Mouse (Mus musculus): ENCODE measurements around the gene Uts2.

- TF ChIP-seq CTCF (IDR thresholded peaks at IDR 0.05; ENCODE audit: borderline replicate concordance, extremely low read depth, insufficient read depth, insufficient read length), result peak; percentile 75
- TF ChIP-seq POLR2A (IDR thresholded peaks at IDR 0.05; ENCODE audit: borderline replicate concordance, extremely low read depth, insufficient read depth, insufficient read length, poor library complexity, severe bottlenecking), result no peak
These were observed 30.3 kb upstream of the Uts2 start for GRCm38 (mm10) chr4:150966556-150966955.

Measured in brain, embryonic 14.5 days (tissue).